Mouse (Mus musculus) ES-E14 (cell line): ENCODE results near the gene Bcap31.

Experiments used
- HCFC1 ChIP-seq: IDR thresholded peaks from 2 replicates; pipeline ENCODE4 v1.6.1; 2012; ENCODE audit warnings: low read length, inconsistent platforms, borderline replicate concordance; ENCODE audit not compliant: insufficient read depth
- MAFK ChIP-seq: IDR thresholded peaks from 2 replicates; pipeline ENCODE4 v1.6.1; 2014; ENCODE audit warnings: mild to moderate bottlenecking, low read depth, low read length, inconsistent platforms; ENCODE audit not compliant: insufficient read depth
- ZC3H11A ChIP-seq: IDR thresholded peaks from 2 replicates; pipeline ENCODE4 v1.6.1; 2012; ENCODE audit warnings: low read depth, mild to moderate bottlenecking, inconsistent platforms, low read length, borderline replicate concordance
- ZNF384 ChIP-seq: IDR thresholded peaks from 2 replicates; pipeline ENCODE4 v1.6.1; 2012; ENCODE audit warnings: low read depth, low read length, inconsistent platforms

- TF ChIP-seq MAFK (no peak), ZNF384 (no peak), ZC3H11A (no peak), HCFC1 (no peak)
These were observed 14.9 kb upstream of the Bcap31 start for GRCm38 (mm10) chrX:73730908-73731307.
